Comparison of ENCODE assay signal across 8 mouse cellular contexts in the genomic region with DNA sequence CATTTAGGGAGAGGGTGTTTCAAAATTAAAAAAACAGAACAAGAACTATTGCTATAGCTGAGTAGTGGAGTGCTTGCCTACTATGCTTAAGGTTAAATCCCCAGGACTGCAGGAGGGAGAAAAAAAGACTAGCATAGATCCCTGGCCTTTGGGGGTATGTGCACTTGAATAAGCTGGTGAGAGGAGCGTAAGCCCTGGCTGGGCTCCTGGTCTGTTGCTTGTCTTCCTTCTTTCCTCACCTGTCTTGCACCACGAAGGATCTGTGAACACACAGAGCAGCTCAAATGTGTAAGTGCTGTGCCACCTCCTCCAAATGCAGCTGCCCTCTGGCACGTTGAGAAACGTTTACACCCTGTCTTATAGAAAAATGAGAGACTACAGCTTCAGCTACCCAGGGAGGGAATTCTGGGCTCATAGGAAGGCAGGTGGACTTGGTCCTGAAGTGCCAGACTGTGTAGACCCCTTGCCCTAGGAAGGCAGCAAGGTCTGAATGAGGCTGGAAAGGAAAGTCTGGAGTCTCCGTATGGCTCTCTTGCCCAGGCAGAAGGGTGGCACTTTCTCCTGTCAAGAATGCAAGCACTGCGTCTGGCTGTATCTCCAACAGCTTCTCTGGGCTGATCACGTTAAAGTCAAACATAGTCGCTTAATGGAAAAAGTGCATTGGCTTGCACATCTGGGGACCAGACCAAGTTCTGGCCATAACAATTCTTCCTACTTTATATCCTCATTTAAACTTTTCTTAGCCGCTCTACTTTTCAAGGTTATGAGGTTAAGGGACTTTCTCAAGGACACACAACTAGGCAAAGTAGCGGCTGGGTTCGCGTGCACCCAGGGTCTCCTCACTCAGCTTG. TPM values are rescaled to one million over a fixed set of nuclear protein-coding genes. Genes with fewer than 3 reads are reported as not detected.
DNase-seq lines count a peak whose midpoint lies in the region; ATAC-seq lines count a peak whose summit lies in the region.

No protein-coding gene starts in this region.

- H3K4me3 ChIP-seq in intestine, embryonic 16.5 days (ENCODE audit: low read length), result peak overlapping the region; percentile 86
- peak overlapping the region; percentile 98 for H3K4me3 ChIP-seq in midbrain, embryonic 16.5 days (ENCODE audit: low read depth, low read length)

- H3K27me3 ChIP-seq in intestine, embryonic 16.5 days (replicated peaks; ENCODE audit: control insufficient read depth, insufficient read depth, low read length), result no peaks in the 10 kb centered on the region
- no peaks in the 10 kb centered on the region; the same call in 1 of the 2 replicates for H3K27me3 ChIP-seq in midbrain, embryonic 16.5 days (ENCODE audit: control insufficient read depth, insufficient read depth, low read depth, low read length)

- H3K4me2 ChIP-seq in intestine, embryonic 16.5 days (ENCODE audit: low read depth, low read length), result peak overlapping the region; percentile 52
- peak overlapping the region; percentile 75 for H3K4me2 ChIP-seq in midbrain, embryonic 16.5 days (ENCODE audit: low read length)

- ATAC-seq in intestine, embryonic 16.5 days, result peak; percentile 34
- ATAC-seq in midbrain, embryonic 16.5 days, result 0 out of 2 replicates have a peak, but pooled peaks have one; percentile 18

- H3K36me3 ChIP-seq in intestine, embryonic 16.5 days (ENCODE audit: control insufficient read depth, insufficient read depth, low read length), result no peaks in the 10 kb centered on the region
- no peaks in the 10 kb centered on the region for H3K36me3 ChIP-seq in midbrain, embryonic 16.5 days (ENCODE audit: control insufficient read depth, insufficient read depth, low read length)

- peak; percentile 40 for DNase-seq in kidney, adult 9 months
- DNase-seq in kidney, postnatal 4 days, result no peak
- DNase-seq in MN1 (ENCODE audit: low spot score), result peak; percentile 25
- DNase-seq in fat pad, adult 2 months (ENCODE audit: extremely low read depth, low read depth, low spot score), result peak; percentile 94
- DNase-seq in yolk sac, embryonic 10.5 days (ENCODE audit: low spot score), result no peak
- DNase-seq in T-cell, adult 2 months (ENCODE audit: low spot score), result no peak

- peak overlapping the region; percentile 75 for H3K27ac ChIP-seq in intestine, embryonic 16.5 days (ENCODE audit: low read length)
- peak overlapping the region; percentile 87; the same call in 1 of the 2 replicates for H3K27ac ChIP-seq in midbrain, embryonic 16.5 days (ENCODE audit: low read length)

- H3K4me1 ChIP-seq in intestine, embryonic 16.5 days (ENCODE audit: control insufficient read depth, insufficient read depth, low read length), result peaks cover 12% of the 10 kb centered on the region
- H3K4me1 ChIP-seq in midbrain, embryonic 16.5 days (ENCODE audit: control insufficient read depth, insufficient read depth, low read length), result peaks cover 13% of the 10 kb centered on the region

- WGBS in intestine, embryonic 16.5 days, result 19% methylated on average over 12 of the region's 12 CpGs
- 21% methylated on average over 12 of the region's 12 CpGs for WGBS in midbrain, embryonic 16.5 days

- H3K9me3 ChIP-seq in intestine, embryonic 16.5 days (ENCODE audit: control insufficient read depth, low read length), result no peaks in the 10 kb centered on the region
- H3K9me3 ChIP-seq in midbrain, embryonic 16.5 days (replicated peaks; ENCODE audit: control insufficient read depth, low read length, poor library complexity, severe bottlenecking), result no peaks in the 10 kb centered on the region

- H3K9ac ChIP-seq in intestine, embryonic 16.5 days (ENCODE audit: low read depth, low read length), result peak overlapping the region; percentile 91
- peak overlapping the region; percentile 89 for H3K9ac ChIP-seq in midbrain, embryonic 16.5 days (ENCODE audit: low read depth, low read length)

RNA-seq across cellular contexts. Expression of a gene that starts 0.7 kb away (rescaled TPM):
- 55.8 and 60.7 TPM in 2 replicates for polyA plus RNA-seq in intestine, embryonic 16.5 days (2015; fragmentation: Nextera tagmentation; extraction: Ambion mirVana)
- 88.6 and 91.0 TPM in 2 replicates for polyA plus RNA-seq in midbrain, embryonic 16.5 days (2015; fragmentation: Nextera tagmentation; extraction: Ambion mirVana)

RNA-seq across cellular contexts. Expression of a gene that starts 31.5 kb away (rescaled TPM):
- polyA plus RNA-seq in intestine, embryonic 16.5 days (2015; fragmentation: Nextera tagmentation; extraction: Ambion mirVana), result 0.37 and 1.0 TPM in 2 replicates
- not detected in 2 replicates for polyA plus RNA-seq in midbrain, embryonic 16.5 days (2015; fragmentation: Nextera tagmentation; extraction: Ambion mirVana)

Comparison
In these comparisons a context has a peak if more than half of its experiments do, and no peak if none do; other contexts are left out.
1. DNase-seq: peak in kidney, adult 9 months (single experiment), MN1 (single experiment) and fat pad, adult 2 months (single experiment); none in kidney, postnatal 4 days (0 of 2), yolk sac, embryonic 10.5 days (single experiment) and T-cell, adult 2 months (single experiment).